Mouse (Mus musculus): ENCODE results near the gene Tymp. TPM values are rescaled to one million over a fixed set of nuclear protein-coding genes. Genes with fewer than 3 reads are reported as not detected.

Tymp gene
- not detected for total RNA-seq (2018; cell fraction: chromatin; rRNA removed)
- total RNA-seq (2018; cell fraction: cytosol; rRNA removed): 1 to 10 TPM in 5 of 26 experiments, under 1 TPM in 21; 0.34 to 1.5 (median 0.81) TPM
- total RNA-seq (2018; cell fraction: nucleus; rRNA removed): 1 to 10 TPM in 1 of 26 experiments, under 1 TPM in 9, not detected in 16; 0.33 to 1.0 (median 0.61) TPM
- 0.43 to 1.6 TPM (median 0.93 TPM) in 3 replicates for polyA plus RNA-seq (2018)

- H3K79me2 ChIP-seq (ENCODE audit: inconsistent target): peaks cover 7% of the 10 kb centered on the region; the same call in 1 of the 2 replicates
- H3K4me3 ChIP-seq (ENCODE audit: inconsistent target): no peak within 1 kb of the TSS
- WGBS (ENCODE audit: missing documents): 80% methylated on average over 16 of the region's 16 CpGs
- H3K36me3 ChIP-seq (ENCODE audit: inconsistent target): no peaks in the 10 kb centered on the region; the same call in 1 of the 2 replicates
- H3K27ac ChIP-seq: no peak within 1 kb of the TSS
Measured at GRCm38 (mm10) chr15:89376957-89377356, at the start of gene Tymp. Tymp (minus strand) TSS chr15:89377039.

DNA sequence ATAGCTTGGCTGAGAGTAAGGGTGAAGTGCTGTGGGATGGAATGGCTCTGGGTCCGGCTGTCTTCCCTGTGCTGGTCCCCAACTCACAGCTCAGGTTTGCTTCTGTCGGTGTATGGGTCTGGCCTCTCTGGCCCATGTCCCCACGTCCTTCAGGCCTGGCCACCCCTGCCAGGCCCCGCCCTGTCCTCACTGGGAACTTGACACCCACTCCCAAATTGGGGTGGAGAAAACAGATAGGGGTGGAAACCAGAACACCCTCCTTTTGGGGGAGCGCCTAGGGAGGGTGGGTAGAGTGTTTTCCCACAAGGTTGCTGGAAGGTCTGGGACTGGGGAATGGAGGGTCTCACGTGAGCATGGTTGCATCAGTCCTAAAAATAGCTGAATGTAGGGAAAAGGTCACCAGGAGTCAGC lies 48.9 kb upstream of the Tymp start, which contains the start of gene Cpt1b:
TSS of gene Cpt1b (minus strand) at position 153 of the 411 bp plus-strand sequence.
- 89% methylated on average over 5 of the region's 6 CpGs for WGBS (ENCODE audit: missing documents)

DNA sequence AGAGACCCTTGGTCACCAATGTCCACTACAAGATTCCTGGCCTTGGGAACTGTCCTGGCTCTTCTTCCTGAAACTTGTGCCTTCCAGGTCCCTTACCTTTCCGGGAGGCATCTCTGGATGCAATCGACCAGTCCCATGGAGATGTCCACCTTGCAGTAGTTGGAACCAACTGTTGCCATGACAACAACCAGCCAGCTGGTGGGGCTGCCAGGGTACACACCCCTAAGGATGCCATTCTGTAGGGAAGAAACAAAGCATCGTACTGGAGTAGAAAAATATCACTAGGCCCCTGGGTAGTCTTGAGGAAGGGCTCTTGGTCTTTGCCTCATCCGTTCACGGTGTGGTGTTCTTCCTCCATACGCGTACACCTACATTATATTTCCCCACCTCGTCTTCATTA lies 47.8 kb upstream of the Tymp start:
- H3K27ac ChIP-seq: no peak overlapping the region
- H3K79me2 ChIP-seq (ENCODE audit: inconsistent target): peaks cover 12% of the 10 kb centered on the region
- peaks cover 20% of the 10 kb centered on the region; the same call in 1 of the 2 replicates for H3K36me3 ChIP-seq (ENCODE audit: inconsistent target)
- 92% methylated on average over 8 of the region's 8 CpGs for WGBS (ENCODE audit: missing documents)
- H3K4me3 ChIP-seq (ENCODE audit: inconsistent target): no peak overlapping the region

More for the DNA sequence above, 48.9 kb upstream of the Tymp start, which contains the start of gene Cpt1b:
- H3K4me3 ChIP-seq (ENCODE audit: inconsistent target): no peak within 1 kb of the TSS
- H3K79me2 ChIP-seq (ENCODE audit: inconsistent target): peaks cover 12% of the 10 kb centered on the region
- peaks cover 20% of the 10 kb centered on the region; the same call in 1 of the 2 replicates for H3K36me3 ChIP-seq (ENCODE audit: inconsistent target)
- no peak within 1 kb of the TSS for H3K27ac ChIP-seq

GRCm38 (mm10) chr15:89421938-89422337 lies 45.1 kb upstream of the Tymp start:
- no peaks in the 10 kb centered on the region for H3K79me2 ChIP-seq (ENCODE audit: inconsistent target)
- no peak overlapping the region for H3K4me3 ChIP-seq (ENCODE audit: inconsistent target)
- no peak overlapping the region for H3K27ac ChIP-seq
- WGBS (ENCODE audit: missing documents): 96% methylated on average over 7 of the region's 9 CpGs
- H3K36me3 ChIP-seq (ENCODE audit: inconsistent target): peaks cover 13% of the 10 kb centered on the region; the same call in 1 of the 2 replicates

DNA sequence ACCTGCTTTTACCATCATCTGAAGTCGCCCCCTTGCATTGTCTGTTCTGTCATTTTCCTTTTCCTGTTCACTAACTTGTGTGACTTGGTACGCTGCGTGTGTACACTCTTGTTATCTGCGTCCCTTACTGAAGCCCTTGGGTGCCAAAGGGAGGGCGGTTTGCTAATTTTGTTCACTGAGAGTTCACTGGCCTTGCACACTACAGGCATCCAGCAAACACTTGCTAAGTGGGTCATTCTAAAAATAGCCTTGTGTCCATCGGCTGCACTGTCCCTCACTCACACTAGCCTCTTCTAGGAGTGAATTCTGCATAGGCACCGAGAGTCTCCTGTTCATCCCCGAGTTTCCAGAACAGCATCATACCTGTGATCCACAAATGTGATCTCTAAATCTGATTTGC lies 38.4 kb upstream of the Tymp start:
- Histone ChIP-seq H3K4me3 (ENCODE audit: inconsistent target) (no peak overlapping the region), H3K27ac (no peak overlapping the region), H3K36me3 (ENCODE audit: inconsistent target) (no peaks in the 10 kb centered on the region), H3K79me2 (ENCODE audit: inconsistent target) (no peaks in the 10 kb centered on the region)
- WGBS (ENCODE audit: missing documents): 89% methylated on average over 8 of the region's 8 CpGs

GRCm38 (mm10) chr15:89410118-89410517 lies 33.3 kb upstream of the Tymp start, which contains the start of gene Syce3:
Syce3 (minus strand) TSS chr15:89410503.
- 96% methylated on average over 7 of the region's 24 CpGs for WGBS (ENCODE audit: missing documents)
- no peaks in the 10 kb centered on the region for H3K79me2 ChIP-seq (ENCODE audit: inconsistent target)
- no peak within 1 kb of the TSS for H3K4me3 ChIP-seq (ENCODE audit: inconsistent target)
- H3K36me3 ChIP-seq (ENCODE audit: inconsistent target): no peaks in the 10 kb centered on the region
- no peak within 1 kb of the TSS for H3K27ac ChIP-seq

- no peaks in the 10 kb centered on the region for H3K36me3 ChIP-seq (ENCODE audit: inconsistent target)
- H3K79me2 ChIP-seq (ENCODE audit: inconsistent target): no peaks in the 10 kb centered on the region
- no peak overlapping the region for H3K4me3 ChIP-seq (ENCODE audit: inconsistent target)
- no peak overlapping the region for H3K27ac ChIP-seq
Measured at GRCm38 (mm10) chr15:89406691-89407090, 29.9 kb upstream of the Tymp start.

- 82% methylated on average over 10 of the region's 10 CpGs for whole genome bisulfite sequencing (ENCODE audit: missing documents)
- no peaks in the 10 kb centered on the region for H3K79me2 ChIP-seq (ENCODE audit: inconsistent target)
Measured at GRCm38 (mm10) chr15:89404831-89405623, 28.2 kb upstream of the Tymp start.

DNA sequence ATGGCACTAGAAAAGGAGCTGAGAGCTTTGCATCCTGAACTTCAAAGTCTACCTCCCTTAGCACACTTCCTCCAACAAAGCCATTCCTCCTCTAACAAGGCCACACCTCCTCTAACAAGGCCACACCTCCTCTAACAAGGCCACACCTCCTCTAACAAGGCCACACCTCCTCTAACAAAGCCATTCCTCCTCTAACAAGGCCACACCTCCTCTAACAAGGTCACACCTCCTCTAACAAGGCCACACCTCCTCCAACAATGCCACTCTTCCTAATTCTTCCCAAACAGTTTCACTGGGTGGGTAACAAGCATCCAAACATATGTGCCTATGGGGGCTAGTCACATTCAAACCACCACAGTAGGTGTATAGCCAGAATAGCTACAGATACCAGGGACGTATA lies 25.6 kb upstream of the Tymp start:
- Histone ChIP-seq H3K4me3 (ENCODE audit: inconsistent target) (no peak overlapping the region), H3K79me2 (ENCODE audit: inconsistent target) (no peaks in the 10 kb centered on the region), H3K36me3 (ENCODE audit: inconsistent target) (no peaks in the 10 kb centered on the region), H3K27ac (no peak overlapping the region)
- 100% methylated on average over 1 of the region's 1 CpGs for WGBS (ENCODE audit: missing documents)

More at GRCm38 (mm10) chr15:89404831-89405623, 28.2 kb upstream of the Tymp start:
- Histone ChIP-seq H3K4me3 (ENCODE audit: inconsistent target) (no peak overlapping the region), H3K27ac (no peak overlapping the region), H3K36me3 (ENCODE audit: inconsistent target) (no peaks in the 10 kb centered on the region)

- Histone ChIP-seq H3K36me3 (ENCODE audit: inconsistent target) (no peaks in the 10 kb centered on the region), H3K4me3 (ENCODE audit: inconsistent target) (no peak overlapping the region), H3K79me2 (ENCODE audit: inconsistent target) (no peaks in the 10 kb centered on the region), H3K27ac (no peak overlapping the region)
- 89% methylated on average over 1 of the region's 1 CpGs for WGBS (ENCODE audit: missing documents)
Measured at GRCm38 (mm10) chr15:89399716-89400115, 22.9 kb upstream of the Tymp start.

GRCm38 (mm10) chr15:89398146-89398545 lies 21.3 kb upstream of the Tymp start:
- no peak overlapping the region for H3K4me3 ChIP-seq (ENCODE audit: inconsistent target)
- WGBS (ENCODE audit: missing documents): 86% methylated on average over 2 of the region's 2 CpGs
- H3K36me3 ChIP-seq (ENCODE audit: inconsistent target): no peaks in the 10 kb centered on the region
- no peaks in the 10 kb centered on the region for H3K79me2 ChIP-seq (ENCODE audit: inconsistent target)
- H3K27ac ChIP-seq: no peak overlapping the region

- WGBS (ENCODE audit: missing documents): 93% methylated on average over 4 of the region's 4 CpGs
- Histone ChIP-seq H3K79me2 (ENCODE audit: inconsistent target) (no peaks in the 10 kb centered on the region), H3K36me3 (ENCODE audit: inconsistent target) (no peaks in the 10 kb centered on the region), H3K27ac (no peak overlapping the region), H3K4me3 (ENCODE audit: inconsistent target) (no peak overlapping the region)
Measured at GRCm38 (mm10) chr15:89396883-89397282, 20.0 kb upstream of the Tymp start.

DNA sequence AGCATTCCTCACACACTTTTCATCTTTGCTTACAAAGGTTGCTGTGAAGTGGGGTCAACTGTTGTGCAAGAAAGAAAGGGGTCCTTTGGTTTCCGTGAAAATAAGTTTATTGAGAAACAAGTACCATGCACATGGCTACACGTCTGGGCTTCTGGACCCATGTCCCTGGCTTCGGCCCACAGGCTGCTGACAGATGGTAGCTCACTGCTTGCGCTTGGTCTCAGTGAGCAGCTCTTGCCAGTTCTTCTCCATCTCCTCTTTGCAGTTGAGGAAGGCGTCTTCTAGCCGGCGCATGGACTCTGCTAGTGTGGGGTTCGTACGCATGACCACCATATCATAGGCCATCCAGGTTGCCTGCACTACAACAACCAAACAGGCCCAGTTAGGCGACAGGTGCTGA lies 13.2 kb upstream of the Tymp start:
- Histone ChIP-seq H3K27ac (no peak overlapping the region), H3K79me2 (ENCODE audit: inconsistent target) (no peaks in the 10 kb centered on the region), H3K36me3 (ENCODE audit: inconsistent target) (no peaks in the 10 kb centered on the region), H3K4me3 (ENCODE audit: inconsistent target) (no peak overlapping the region)
- 98% methylated on average over 10 of the region's 10 CpGs for WGBS (ENCODE audit: missing documents)

DNA sequence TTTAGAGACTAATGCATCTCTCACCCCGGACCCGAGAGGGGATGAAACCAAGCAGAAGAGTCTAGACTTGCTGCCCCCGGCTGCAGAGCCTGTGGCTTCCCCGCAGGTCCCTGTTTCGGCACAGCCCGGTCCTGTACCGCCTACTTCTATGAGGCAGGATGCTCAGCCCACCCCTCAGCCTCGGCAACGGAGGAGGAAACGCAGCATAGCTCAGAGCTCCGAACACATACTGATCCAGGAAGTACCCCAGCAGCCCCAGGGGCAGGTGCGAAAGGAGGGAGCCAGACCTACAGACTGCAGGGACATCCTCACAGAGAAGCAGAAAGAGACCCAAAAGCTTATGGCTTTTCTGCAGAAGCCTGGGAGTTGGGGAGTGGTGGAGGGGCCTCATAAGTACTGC lies 10.3 kb upstream of the Tymp start:
- Histone ChIP-seq H3K27ac (no peak overlapping the region), H3K4me3 (ENCODE audit: inconsistent target) (no peak overlapping the region), H3K79me2 (ENCODE audit: inconsistent target) (no peaks in the 10 kb centered on the region), H3K36me3 (ENCODE audit: inconsistent target) (no peaks in the 10 kb centered on the region)
- WGBS (ENCODE audit: missing documents): 14% methylated on average over 12 of the region's 12 CpGs

DNA sequence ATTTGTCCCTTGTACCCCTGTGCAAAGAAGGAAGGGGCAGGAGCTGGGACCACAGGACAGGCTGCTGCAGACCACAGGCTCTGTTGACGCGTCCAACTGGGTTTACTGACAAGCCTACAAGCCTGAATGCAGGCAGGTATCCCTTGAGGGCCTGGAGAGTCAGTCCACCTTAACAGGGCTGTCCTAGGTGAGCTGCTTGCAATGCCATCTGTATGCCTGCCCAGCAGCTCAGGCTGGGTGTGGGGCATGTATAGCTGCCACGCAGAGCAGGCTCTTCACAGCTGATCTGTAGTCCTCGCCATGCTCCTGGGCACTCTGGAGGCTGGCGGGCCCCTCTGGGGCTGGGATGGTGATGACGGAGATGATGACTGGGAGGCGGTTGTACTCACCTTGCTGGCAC lies 7.8 kb upstream of the Tymp start, which contains the start of gene Klhdc7b:
TSS of gene Klhdc7b (plus strand) at position 301 of the 400 bp plus-strand sequence.
- H3K4me3 ChIP-seq (ENCODE audit: inconsistent target): no peak within 1 kb of the TSS
- no peaks in the 10 kb centered on the region for H3K36me3 ChIP-seq (ENCODE audit: inconsistent target)
- 92% methylated on average over 7 of the region's 7 CpGs for WGBS (ENCODE audit: missing documents)
- H3K27ac ChIP-seq: no peak within 1 kb of the TSS
- H3K79me2 ChIP-seq (ENCODE audit: inconsistent target): no peaks in the 10 kb centered on the region

Measured in macrophage (primary cell).